Mouse (Mus musculus) limb, embryonic 14.5 days (tissue): ENCODE data around the gene Rint1. TPM values are rescaled to one million over a fixed set of nuclear protein-coding genes. Genes with fewer than 3 reads are reported as not detected.
A peak's percentile ranks its signal among the peaks of the same experiment; 100 is the strongest.
"Not testable (repeated sequence)": the region's sequence is repeated elsewhere in the genome, so short reads cannot be mapped to it uniquely, and the experiment has no call there.

ENCODE experiments used
- ATAC-seq: fragments of 200-750 bp; cut with Nextera tagmentation; 2 replicates; pipeline ENCODE4 v1.8.0; 2017; ENCODE audit warnings: low read depth, moderate number of reproducible peaks, moderate TSS enrichment; ENCODE audit not compliant: low FRiP score
- DNase-seq: peaks from one replicate; pipeline ENCODE4 v3.0.0-alpha.2; 2015; ENCODE audit warnings: low spot score
- H3K27ac ChIP-seq: fragments of 300-500 bp; sonication (generic); replicated peaks from 2 replicates; pipeline ENCODE4 v1.5.1; 2014; ENCODE audit warnings: low read depth, mild to moderate bottlenecking, low read length, moderate library complexity, mixed read lengths
- H3K27me3 ChIP-seq: fragments of 300-500 bp; sonication (generic); 2 replicates; pipeline ENCODE4 v1.6.1; 2014; ENCODE audit warnings: low read length, mixed read lengths; ENCODE audit not compliant: control insufficient read depth, insufficient read depth
- H3K36me3 ChIP-seq: fragments of 300-500 bp; sonication (generic); 2 replicates; pipeline ENCODE4 v1.6.1; 2014; ENCODE audit warnings: mild to moderate bottlenecking, low read length, moderate library complexity, mixed read lengths; ENCODE audit not compliant: control insufficient read depth, insufficient read depth
- H3K4me1 ChIP-seq: fragments of 300-500 bp; sonication (generic); 2 replicates; pipeline ENCODE4 v1.6.1; 2014; ENCODE audit warnings: antibody characterized with exemption, low read length, mixed read lengths; ENCODE audit not compliant: control insufficient read depth, insufficient read depth
- H3K4me2 ChIP-seq: fragments of 300-500 bp; sonication (generic); replicated peaks from 2 replicates; pipeline ENCODE4 v1.6.1; 2014; ENCODE audit warnings: low read depth, mild to moderate bottlenecking, low read length, moderate library complexity; ENCODE audit not compliant: severe bottlenecking
- H3K4me3 ChIP-seq: fragments of 300-500 bp; sonication (generic); replicated peaks from 2 replicates; pipeline ENCODE4 v1.5.1; 2014; ENCODE audit warnings: low read length
- H3K9ac ChIP-seq: fragments of 300-500 bp; sonication (generic); 2 replicates; pipeline ENCODE4 v1.6.1; 2014; ENCODE audit warnings: mild to moderate bottlenecking, low read depth, low read length, moderate library complexity; ENCODE audit not compliant: severe bottlenecking
- H3K9me3 ChIP-seq: fragments of 300-500 bp; sonication (generic); 2 replicates; pipeline ENCODE4 v1.6.1; 2016; ENCODE audit warnings: low read length; ENCODE audit not compliant: control insufficient read depth
- POLR2A ChIP-seq: fragments of 200-500 bp; IDR thresholded peaks from 2 replicates; pipeline ENCODE4 v1.8.0; 2012; ENCODE audit warnings: inconsistent platforms, mild to moderate bottlenecking, moderate library complexity, borderline replicate concordance; ENCODE audit not compliant: insufficient read depth, insufficient read length; ENCODE audit errors: extremely low read depth
- WGBS: fragments of 180-500 bp; shearing (Covaris S2); extraction: QIAGEN DNeasy Blood & Tissue Kit; methylation state at CpG from one replicate; pipeline ENCODE4 v1.1.7; 2014; 5-methylcytosine and 5-hydroxymethylcytosine counted together
- polyA plus RNA-seq, 2 experiments: library from polyadenylated mRNA; depleted of rRNA in 1 of 2; stranded (reverse) in 1 of 2; unstranded in 1 of 2; fragments of >200 nt; fragmentation: Nextera tagmentation in 1 of 2; extraction: Ambion mirVana in 1 of 2; gene quantifications; 2 replicates each; pipeline versions ENCODE4 v1.2.1 to v1.2.3; 2012 to 2014

Gene Rint1
- polyA plus RNA-seq, 2 experiments: 32.1 to 35.8 TPM

GRCm38 (mm10) chr5:23845141-23845540, 57.6 kb downstream of the Rint1 start:
- Histone ChIP-seq H3K4me3 (no peak overlapping the region), H3K36me3 (peaks cover 4% of the 10 kb centered on the region; the same call in 1 of the 2 replicates), H3K9ac (no peak overlapping the region), H3K4me2 (peak overlapping the region; percentile 72), H3K27ac (peak overlapping the region; percentile 76), H3K9me3 (no peaks in the 10 kb centered on the region), H3K4me1 (peaks cover 4% of the 10 kb centered on the region), H3K27me3 (no peaks in the 10 kb centered on the region)
- no peak for TF ChIP-seq POLR2A
- 86% methylated on average over 3 of the region's 3 CpGs for WGBS
- no peak for ATAC-seq
- no peak for DNase-seq

GRCm38 (mm10) chr5:23850345-23851159, 63.0 kb downstream of the Rint1 start:
- Histone ChIP-seq H3K27ac (peak overlapping the region; percentile 56), H3K27me3 (no peaks in the 10 kb centered on the region), H3K4me3 (peak overlapping the region; percentile 76), H3K4me1 (peaks cover 5% of the 10 kb centered on the region), H3K36me3 (peaks cover 33% of the 10 kb centered on the region), H3K9ac (peak overlapping the region; percentile 71), H3K9me3 (no peaks in the 10 kb centered on the region), H3K4me2 (peak overlapping the region; percentile 69)
- peak; percentile 96 for ATAC-seq
- under 1% methylated on average over 49 of the region's 61 CpGs for WGBS
- DNase-seq: peak; percentile 76
- peak; percentile 69; the same call in 1 of the 2 replicates for TF ChIP-seq POLR2A

GRCm38 (mm10) chr5:23851160-23851555, 63.6 kb downstream of the Rint1 start:
- Histone ChIP-seq H3K4me2 (peak overlapping the region; percentile 69), H3K36me3 (peaks cover 39% of the 10 kb centered on the region), H3K9ac (peak overlapping the region; percentile 71), H3K4me3 (peak overlapping the region; percentile 76), H3K27ac (0 out of 2 replicates have a peak overlapping the region, but pooled peaks have one; percentile 56)
- ATAC-seq, H3K9me3 ChIP-seq, H3K4me1 ChIP-seq, DNase-seq, H3K27me3 ChIP-seq: not testable (repeated sequence)
- 7% methylated on average over 4 of the region's 4 CpGs for WGBS

- not testable (repeated sequence) for H3K4me3 ChIP-seq, H3K9ac ChIP-seq, H3K27ac ChIP-seq, H3K4me2 ChIP-seq, DNase-seq, H3K4me1 ChIP-seq, H3K9me3 ChIP-seq, ATAC-seq, H3K27me3 ChIP-seq
- 87% methylated on average over 1 of the region's 1 CpGs for WGBS
- peaks cover 55% of the 10 kb centered on the region for H3K36me3 ChIP-seq
Observed at GRCm38 (mm10) chr5:23852916-23853315, 65.4 kb downstream of the Rint1 start.

- DNase-seq (no peak), ATAC-seq (no peak)
- H3K27me3 ChIP-seq: no peaks in the 10 kb centered on the region
- peaks cover 5% of the 10 kb centered on the region for H3K4me1 ChIP-seq
- H3K4me3 ChIP-seq: no peak overlapping the region
- no peak for TF ChIP-seq POLR2A
- 95% methylated on average over 6 of the region's 6 CpGs for WGBS
- H3K9me3 ChIP-seq: no peaks in the 10 kb centered on the region
- no peak overlapping the region for H3K27ac ChIP-seq
- H3K4me2 ChIP-seq: no peak overlapping the region
- peaks cover 65% of the 10 kb centered on the region for H3K36me3 ChIP-seq
- H3K9ac ChIP-seq: no peak overlapping the region
Observed at GRCm38 (mm10) chr5:23855484-23855883, 68.0 kb downstream of the Rint1 start.
